Mouse (Mus musculus): ENCODE measurements at regions not wholly inside any gene's neighbourhood (a gene's known extent, or its start where the extent isn't known, plus 50 kb on each side); places are given as distances from the start of the nearest gene placed in this dataset.

GRCm38 (mm10) chr10:91234709-91235108, 53.6 kb upstream of the Tmpo start:
- TF ChIP-seq POLR2A (IDR thresholded peaks at IDR 0.05; ENCODE audit: borderline replicate concordance, control insufficient read depth, low read depth, low read length) (no peak), CTCF (IDR thresholded peaks at IDR 0.05; ENCODE audit: control insufficient read depth, insufficient read depth, low read length) (no peak)
